Mouse (Mus musculus) lung, adult 2 months (tissue): ENCODE measurements around the gene Rragb.

Experiments
- CTCF ChIP-seq: fragments of 200-500 bp; IDR thresholded peaks from 2 replicates; pipeline ENCODE4 v1.5.1; 2011; ENCODE audit warnings: mild to moderate bottlenecking, low read length, control low read depth; ENCODE audit not compliant: insufficient read depth
- POLR2A ChIP-seq: fragments of 200-500 bp; IDR thresholded peaks from 2 replicates; pipeline ENCODE4 v1.6.1; 2011; ENCODE audit warnings: low read depth, mild to moderate bottlenecking, control low read depth, low read length, borderline replicate concordance; ENCODE audit errors: extremely low read depth

DNA sequence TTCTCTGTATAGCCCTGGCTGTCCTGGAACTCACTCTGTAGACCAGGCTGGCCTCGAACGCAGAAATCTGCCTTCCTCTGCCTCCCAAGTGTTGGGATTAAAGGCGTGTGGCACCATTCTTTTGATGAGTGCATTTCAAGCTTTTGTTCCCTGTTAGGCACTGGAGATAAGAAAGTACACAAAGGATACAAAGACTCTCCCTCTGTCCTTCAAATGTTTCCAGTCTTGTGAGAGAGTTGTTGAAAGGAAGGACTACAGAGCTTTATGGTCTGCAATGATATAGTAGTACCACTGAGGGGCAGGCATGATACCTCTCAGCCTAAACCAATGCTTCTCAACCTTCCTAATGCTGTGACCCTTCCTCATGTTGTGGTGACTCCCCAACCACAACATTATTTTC is 2.9 kb downstream of the Rragb start:
- TF ChIP-seq POLR2A (no peak), CTCF (no peak)
